In genomic region chr2:150803035-150803434, GRCm38 (mm10) we compare ENCODE assay signal across 10 mouse cellular contexts. TPM values are rescaled to one million over a fixed set of nuclear protein-coding genes. Genes with fewer than 3 reads are reported as not detected.
A peak's percentile ranks its signal among the peaks of the same experiment; 100 is the strongest.
DNase-seq lines count a peak whose midpoint lies in the region; ATAC-seq and TF ChIP-seq lines count a peak whose summit lies in the region.
"Had no signal": no experiment of that assay in that cellular context is flagged by ENCODE, and none has a peak within 500 bp of the region (broad histone marks: within the 10 kb centered on the region; RNA-seq: fewer than 3 reads in every experiment).

No protein-coding gene starts in this region.

- CTCF ChIA-PET in Patski (lab: Charles Lee): no interaction called here

- no peak overlapping the region for H3K27ac ChIP-seq in liver, adult 2 months (replicated peaks; ENCODE audit: insufficient read depth, low read depth, low read length)
- no peak overlapping the region for H3K27ac ChIP-seq in liver, embryonic 12.5 days
- H3K27ac ChIP-seq: heart, embryonic 10.5 days had no signal

- no peak overlapping the region for H3K4me3 ChIP-seq in liver, adult 2 months (ENCODE audit: insufficient read depth, low read depth, low read length)
- H3K4me3 ChIP-seq in liver, embryonic 12.5 days: no peak overlapping the region
- H3K4me3 ChIP-seq: heart, embryonic 10.5 days had no signal

- no peak for TF ChIP-seq POLR2A in liver, adult 2 months (IDR thresholded peaks at IDR 0.05; ENCODE audit: extremely low read depth, insufficient read depth, low read length)

- in situ Hi-C loops in Patski (cut with MboI; ENCODE audit: low pct_unique_long_range_greater_than_20kb): no loop called here

- no peaks in the 10 kb centered on the region for H3K4me1 ChIP-seq in liver, adult 2 months (ENCODE audit: control insufficient read depth, insufficient read depth, low read length)
- no peaks in the 10 kb centered on the region for H3K4me1 ChIP-seq in liver, embryonic 12.5 days
- H3K4me1 ChIP-seq: heart, embryonic 10.5 days had no signal

- H3K9me3 ChIP-seq in liver, embryonic 12.5 days (replicated peaks): no peaks in the 10 kb centered on the region
- H3K9me3 ChIP-seq: heart, embryonic 10.5 days had no signal

- no peak overlapping the region for H3K4me2 ChIP-seq in liver, embryonic 12.5 days

- 98% methylated on average over 1 of the region's 1 CpGs for WGBS in liver, adult 2 months
- WGBS in liver, embryonic 12.5 days (ENCODE audit: insufficient replicate concordance): 68% methylated on average over 1 of the region's 1 CpGs

- TF ChIP-seq CTCF in liver, adult 2 months (IDR thresholded peaks at IDR 0.05; ENCODE audit: low read depth, low read length): no peak
- TF ChIP-seq CTCF in Patski (IDR thresholded peaks at IDR 0.05): peak; percentile 54

- H3K9ac ChIP-seq in liver, adult 2 months (ENCODE audit: low read depth, low read length): no peak overlapping the region
- no peak overlapping the region for H3K9ac ChIP-seq in liver, embryonic 12.5 days

- DNase-seq in embryo, embryonic 10 days (ENCODE audit: low spot score): peak; percentile 49
- no peak for DNase-seq in embryo, embryonic 9.5 days (ENCODE audit: extremely low spot score)
- peak; percentile 21 for DNase-seq in liver, adult 2 months (ENCODE audit: extremely low read depth, low read depth, low spot score)
- no peak for DNase-seq in Patski (ENCODE audit: low read depth, low spot score)
- peak; percentile 19 for DNase-seq in mesoderm, embryonic 11.5 days (ENCODE audit: low read depth, low spot score)
- no peak for DNase-seq in left cerebral cortex, postnatal 4 days
- no peak for DNase-seq in neural tube, embryonic 10.5 days (ENCODE audit: extremely low spot score, low spot score)
- DNase-seq: cerebellum, postnatal 36 days had no signal

- intact Hi-C loops in left cerebral cortex, postnatal 4 days (cut with DNase I): no loop called here

- POLR2A ChIA-PET in Patski (lab: Charles Lee): no interaction called here

- no peaks in the 10 kb centered on the region for H3K36me3 ChIP-seq in liver, adult 2 months (ENCODE audit: control insufficient read depth, insufficient read depth, low read length)
- H3K36me3 ChIP-seq in liver, embryonic 12.5 days: peaks cover 61% of the 10 kb centered on the region

- no peaks in the 10 kb centered on the region for H3K79me2 ChIP-seq in liver, adult 2 months (ENCODE audit: control insufficient read depth, insufficient read depth, low read length)

- no peak for ATAC-seq in liver, embryonic 12.5 days
- no peak for ATAC-seq in Patski

- H3K27me3 ChIP-seq in liver, adult 2 months (ENCODE audit: control insufficient read depth, insufficient read depth, low read length): no peaks in the 10 kb centered on the region
- H3K27me3 ChIP-seq in liver, embryonic 12.5 days (replicated peaks): no peaks in the 10 kb centered on the region
- H3K27me3 ChIP-seq in Patski: no peaks in the 10 kb centered on the region

RNA-seq across cellular contexts. Expression of gene Pygb, which starts 16.5 kb away (rescaled TPM):
- 4.8 and 6.0 TPM in 2 replicates for total RNA-seq in liver, adult 2 months (2014; rRNA removed)
- polyA plus RNA-seq in liver, adult 2 months (2012; rRNA removed): 2.5 and 3.3 TPM in 2 replicates
- 32.9 and 34.0 TPM in 2 replicates for polyA plus RNA-seq in liver, embryonic 12.5 days (2016; fragmentation: Nextera tagmentation; extraction: Ambion mirVana)
- polyA plus RNA-seq in Patski (2021): 66.6 TPM
- 100 to 1,000 TPM; 138 to 144 TPM for total RNA-seq in left cerebral cortex, postnatal 4 days (2021)

RNA-seq across cellular contexts. Expression of gene Entpd6, which starts 54.2 kb away (rescaled TPM):
- 3.9 and 6.6 TPM in 2 replicates for total RNA-seq in liver, adult 2 months (2014; rRNA removed)
- 8.4 and 8.9 TPM in 2 replicates for polyA plus RNA-seq in liver, adult 2 months (2012; rRNA removed)
- 21.0 and 21.2 TPM in 2 replicates for polyA plus RNA-seq in liver, embryonic 12.5 days (2016; fragmentation: Nextera tagmentation; extraction: Ambion mirVana)
- 8.9 TPM for polyA plus RNA-seq in Patski (2021)
- total RNA-seq in left cerebral cortex, postnatal 4 days (2021): 10 to 100 TPM; 53.0 to 58.5 TPM

Comparison
In these comparisons a context has a peak if more than half of its experiments do, and no peak if none do; other contexts are left out.
1. DNase-seq: peak in embryo, embryonic 10 days (single experiment), liver, adult 2 months (single experiment) and mesoderm, embryonic 11.5 days (single experiment); none in embryo, embryonic 9.5 days (single experiment), Patski (single experiment), left cerebral cortex, postnatal 4 days (single experiment) and neural tube, embryonic 10.5 days (single experiment).